Mouse (Mus musculus): ENCODE results near the gene Pbx1. TPM values are rescaled to one million over a fixed set of nuclear protein-coding genes. Genes with fewer than 3 reads are reported as not detected.

Pbx1 gene
- polyA plus RNA-seq, 2 experiments, result 26.5 to 48.2 TPM

GRCm38 (mm10) chr1:168348036-168348784, 83.9 kb downstream of the Pbx1 start:
- WGBS, result 72% methylated on average over 8 of the region's 8 CpGs
- Histone ChIP-seq H3K4me3 (replicated peaks; ENCODE audit: low read length) (no peak overlapping the region), H3K9me3 (ENCODE audit: control insufficient read depth, low read length) (no peaks in the 10 kb centered on the region), H3K4me1 (ENCODE audit: control insufficient read depth, insufficient read depth, low read length) (peaks cover 23% of the 10 kb centered on the region), H3K4me2 (replicated peaks; ENCODE audit: low read depth, low read length, severe bottlenecking) (no peak overlapping the region), H3K9ac (ENCODE audit: low read depth, low read length, severe bottlenecking) (no peak overlapping the region), H3K27me3 (ENCODE audit: control insufficient read depth, insufficient read depth, low read length) (no peaks in the 10 kb centered on the region), H3K27ac (replicated peaks; ENCODE audit: low read depth, low read length) (no peak overlapping the region), H3K36me3 (ENCODE audit: control insufficient read depth, insufficient read depth, low read length) (no peaks in the 10 kb centered on the region)
- no peak for TF ChIP-seq POLR2A (IDR thresholded peaks at IDR 0.05; ENCODE audit: borderline replicate concordance, extremely low read depth, insufficient read depth, insufficient read length)
- no peak for DNase-seq (ENCODE audit: low spot score)
- ATAC-seq (ENCODE audit: low FRiP score, low read depth), result no peak

GRCm38 (mm10) chr1:168344918-168345317, 87.2 kb downstream of the Pbx1 start:
- Histone ChIP-seq H3K9ac (ENCODE audit: low read depth, low read length, severe bottlenecking) (no peak overlapping the region), H3K4me3 (replicated peaks; ENCODE audit: low read length) (no peak overlapping the region), H3K4me2 (replicated peaks; ENCODE audit: low read depth, low read length, severe bottlenecking) (no peak overlapping the region), H3K9me3 (ENCODE audit: control insufficient read depth, low read length) (no peaks in the 10 kb centered on the region), H3K27ac (replicated peaks; ENCODE audit: low read depth, low read length) (no peak overlapping the region), H3K36me3 (ENCODE audit: control insufficient read depth, insufficient read depth, low read length) (no peaks in the 10 kb centered on the region), H3K27me3 (ENCODE audit: control insufficient read depth, insufficient read depth, low read length) (no peaks in the 10 kb centered on the region), H3K4me1 (ENCODE audit: control insufficient read depth, insufficient read depth, low read length) (peaks cover 29% of the 10 kb centered on the region)
- no peak for TF ChIP-seq POLR2A (IDR thresholded peaks at IDR 0.05; ENCODE audit: borderline replicate concordance, extremely low read depth, insufficient read depth, insufficient read length)
- no peak for DNase-seq (ENCODE audit: low spot score)
- 55% methylated on average over 8 of the region's 8 CpGs for WGBS
- ATAC-seq (ENCODE audit: low FRiP score, low read depth), result no peak

DNA sequence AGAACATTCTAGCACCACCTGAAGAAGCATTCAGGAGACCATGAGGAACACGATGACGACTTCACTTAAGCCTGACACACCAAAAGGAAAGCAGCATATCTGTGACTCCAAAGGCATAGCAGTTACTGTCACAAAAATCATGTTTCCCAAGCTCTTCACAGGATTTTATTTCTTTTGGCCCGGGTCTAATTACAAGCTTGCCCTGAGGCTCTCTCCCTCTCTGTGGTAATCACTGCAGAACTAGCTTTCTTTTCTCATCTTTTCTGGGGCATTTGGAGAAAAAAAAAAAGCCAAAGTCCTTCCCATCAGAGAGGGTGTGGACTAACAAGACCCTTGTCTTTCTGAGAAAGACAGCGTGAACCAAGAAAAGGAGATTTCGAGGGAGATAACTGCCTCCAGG, 87.8 kb downstream of the Pbx1 start:
- Histone ChIP-seq H3K4me3 (replicated peaks; ENCODE audit: low read length) (no peak overlapping the region), H3K9ac (ENCODE audit: low read depth, low read length, severe bottlenecking) (no peak overlapping the region), H3K4me2 (replicated peaks; ENCODE audit: low read depth, low read length, severe bottlenecking) (no peak overlapping the region), H3K4me1 (ENCODE audit: control insufficient read depth, insufficient read depth, low read length) (peaks cover 29% of the 10 kb centered on the region), H3K36me3 (ENCODE audit: control insufficient read depth, insufficient read depth, low read length) (no peaks in the 10 kb centered on the region), H3K9me3 (ENCODE audit: control insufficient read depth, low read length) (no peaks in the 10 kb centered on the region), H3K27me3 (ENCODE audit: control insufficient read depth, insufficient read depth, low read length) (no peaks in the 10 kb centered on the region), H3K27ac (replicated peaks; ENCODE audit: low read depth, low read length) (no peak overlapping the region)
- 74% methylated on average over 5 of the region's 5 CpGs for WGBS
- TF ChIP-seq POLR2A (IDR thresholded peaks at IDR 0.05; ENCODE audit: borderline replicate concordance, extremely low read depth, insufficient read depth, insufficient read length), result no peak
- no peak for DNase-seq (ENCODE audit: low spot score)
- no peak for ATAC-seq (ENCODE audit: low FRiP score, low read depth)

DNA sequence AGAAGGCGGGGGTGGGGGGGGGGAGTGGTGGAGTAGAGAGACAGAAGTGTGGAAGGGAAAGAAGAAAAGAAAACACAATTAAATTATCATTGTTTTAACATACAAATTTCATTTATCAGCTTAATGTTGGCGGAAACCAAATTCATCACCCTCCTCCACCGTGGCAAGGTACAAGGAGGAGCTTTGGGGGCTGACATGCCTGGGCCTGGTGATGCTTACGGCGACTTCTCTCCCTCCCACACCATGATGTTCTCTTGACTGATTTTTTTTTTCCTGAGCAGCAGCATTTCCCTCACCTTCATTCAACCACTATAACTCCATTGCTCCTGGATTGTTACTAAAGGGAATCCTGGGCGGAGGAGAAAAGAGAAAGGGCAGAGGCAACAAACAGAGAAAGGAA, 89.8 kb downstream of the Pbx1 start:
- no peak for TF ChIP-seq POLR2A (IDR thresholded peaks at IDR 0.05; ENCODE audit: borderline replicate concordance, extremely low read depth, insufficient read depth, insufficient read length)
- Histone ChIP-seq H3K4me2 (replicated peaks; ENCODE audit: low read depth, low read length, severe bottlenecking) (no peak overlapping the region), H3K4me1 (ENCODE audit: control insufficient read depth, insufficient read depth, low read length) (peaks cover 32% of the 10 kb centered on the region), H3K36me3 (ENCODE audit: control insufficient read depth, insufficient read depth, low read length) (no peaks in the 10 kb centered on the region), H3K27ac (replicated peaks; ENCODE audit: low read depth, low read length) (no peak overlapping the region), H3K9ac (ENCODE audit: low read depth, low read length, severe bottlenecking) (no peak overlapping the region), H3K27me3 (ENCODE audit: control insufficient read depth, insufficient read depth, low read length) (no peaks in the 10 kb centered on the region), H3K4me3 (replicated peaks; ENCODE audit: low read length) (no peak overlapping the region), H3K9me3 (ENCODE audit: control insufficient read depth, low read length) (no peaks in the 10 kb centered on the region)
- 45% methylated on average over 5 of the region's 6 CpGs for WGBS
- no peak for DNase-seq (ENCODE audit: low spot score)
- no peak for ATAC-seq (ENCODE audit: low FRiP score, low read depth)

- no peaks in the 10 kb centered on the region for H3K27me3 ChIP-seq (ENCODE audit: control insufficient read depth, insufficient read depth, low read length)
- no peak overlapping the region for H3K4me3 ChIP-seq (replicated peaks; ENCODE audit: low read length)
- no peak overlapping the region for H3K9ac ChIP-seq (ENCODE audit: low read depth, low read length, severe bottlenecking)
- no peak overlapping the region for H3K4me2 ChIP-seq (replicated peaks; ENCODE audit: low read depth, low read length, severe bottlenecking)
- no peak for DNase-seq (ENCODE audit: low spot score)
- 19% methylated on average over 12 of the region's 12 CpGs for WGBS
- H3K9me3 ChIP-seq (ENCODE audit: control insufficient read depth, low read length), result no peaks in the 10 kb centered on the region
- no peak for TF ChIP-seq POLR2A (IDR thresholded peaks at IDR 0.05; ENCODE audit: borderline replicate concordance, extremely low read depth, insufficient read depth, insufficient read length)
- no peak overlapping the region for H3K27ac ChIP-seq (replicated peaks; ENCODE audit: low read depth, low read length)
- ATAC-seq (ENCODE audit: low FRiP score, low read depth), result no peak
- no peaks in the 10 kb centered on the region for H3K36me3 ChIP-seq (ENCODE audit: control insufficient read depth, insufficient read depth, low read length)
- peaks cover 32% of the 10 kb centered on the region for H3K4me1 ChIP-seq (ENCODE audit: control insufficient read depth, insufficient read depth, low read length)
These were observed 90.2 kb downstream of the Pbx1 start for GRCm38 (mm10) chr1:168341863-168342262.
